Mouse (Mus musculus) small intestine, adult 2 months (tissue): Measurements from ENCODE around the gene Gm43738.

ENCODE experiments used
- CTCF ChIP-seq: fragments of 200-500 bp; IDR thresholded peaks from 2 replicates; pipeline ENCODE4 v1.5.1; 2012; ENCODE audit warnings: low read depth, mild to moderate bottlenecking, control low read depth, inconsistent platforms, low read length, moderate library complexity, mixed read lengths; ENCODE audit not compliant: insufficient replicate concordance, insufficient read length; ENCODE audit errors: extremely low read depth
- POLR2A ChIP-seq: fragments of 200-500 bp; IDR thresholded peaks from 2 replicates; pipeline ENCODE4 v1.6.1; 2012; ENCODE audit warnings: low read depth, mild to moderate bottlenecking, control low read depth, inconsistent platforms, low read length, moderate library complexity

DNA sequence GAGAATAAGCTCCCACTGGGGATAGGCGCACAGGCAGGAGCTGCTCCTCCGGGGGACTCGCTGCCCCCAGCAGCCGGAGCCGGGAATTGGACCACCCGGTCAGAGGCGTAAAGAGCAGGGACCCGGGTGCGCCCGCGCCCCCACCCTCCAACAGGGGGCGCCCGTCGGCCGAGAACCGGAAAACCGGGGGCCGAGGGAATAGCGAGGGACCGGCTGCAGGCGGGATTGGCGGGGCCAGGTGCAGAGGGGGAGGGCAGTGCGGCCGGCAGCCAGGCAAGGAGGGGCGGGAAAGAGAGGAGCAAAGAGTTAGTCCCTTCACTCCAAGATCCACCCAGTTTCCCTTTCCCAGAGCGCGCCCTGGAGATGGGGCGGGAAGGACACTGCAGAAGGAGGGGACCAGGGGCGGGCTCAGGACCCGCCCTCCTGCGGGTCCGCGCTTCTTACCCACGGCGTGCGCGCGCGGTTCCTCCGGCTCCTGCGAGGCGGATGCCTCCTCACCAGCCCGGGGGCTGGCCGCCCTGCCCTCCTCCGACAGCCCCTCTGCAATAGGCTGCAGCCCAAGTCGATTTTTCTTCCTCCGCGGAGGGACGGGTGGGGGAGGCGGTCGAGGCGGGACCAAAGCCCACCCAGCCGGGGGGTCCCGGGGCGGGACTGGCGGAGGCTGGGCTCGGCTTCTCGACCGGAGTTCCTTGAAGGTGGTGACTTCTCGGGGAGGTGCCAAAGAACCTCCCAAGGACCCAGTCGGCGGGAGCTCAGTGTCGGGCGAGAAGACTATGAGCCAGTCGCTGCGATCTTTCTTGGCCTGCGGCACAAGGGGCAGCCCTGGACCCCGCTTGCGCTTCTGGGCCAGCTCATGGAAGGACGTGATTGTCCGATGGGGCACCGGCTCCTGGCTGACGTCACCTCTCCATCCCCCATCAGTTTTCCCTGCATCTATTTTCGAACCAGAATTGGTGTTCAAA, 9.9 kb downstream of the Gm43738 start:
- TF ChIP-seq CTCF (peak; percentile 75), POLR2A (no peak)
